Mouse (Mus musculus) MEL-GATA-1-ER (cell line): ENCODE data around the gene Crat.

Source experiments
- DNase-seq: peaks from one replicate; pipeline ENCODE4 v3.0.0-alpha.2; 2012; ENCODE audit warnings: low read depth; ENCODE audit errors: extremely low read depth

Gene Crat

DNA sequence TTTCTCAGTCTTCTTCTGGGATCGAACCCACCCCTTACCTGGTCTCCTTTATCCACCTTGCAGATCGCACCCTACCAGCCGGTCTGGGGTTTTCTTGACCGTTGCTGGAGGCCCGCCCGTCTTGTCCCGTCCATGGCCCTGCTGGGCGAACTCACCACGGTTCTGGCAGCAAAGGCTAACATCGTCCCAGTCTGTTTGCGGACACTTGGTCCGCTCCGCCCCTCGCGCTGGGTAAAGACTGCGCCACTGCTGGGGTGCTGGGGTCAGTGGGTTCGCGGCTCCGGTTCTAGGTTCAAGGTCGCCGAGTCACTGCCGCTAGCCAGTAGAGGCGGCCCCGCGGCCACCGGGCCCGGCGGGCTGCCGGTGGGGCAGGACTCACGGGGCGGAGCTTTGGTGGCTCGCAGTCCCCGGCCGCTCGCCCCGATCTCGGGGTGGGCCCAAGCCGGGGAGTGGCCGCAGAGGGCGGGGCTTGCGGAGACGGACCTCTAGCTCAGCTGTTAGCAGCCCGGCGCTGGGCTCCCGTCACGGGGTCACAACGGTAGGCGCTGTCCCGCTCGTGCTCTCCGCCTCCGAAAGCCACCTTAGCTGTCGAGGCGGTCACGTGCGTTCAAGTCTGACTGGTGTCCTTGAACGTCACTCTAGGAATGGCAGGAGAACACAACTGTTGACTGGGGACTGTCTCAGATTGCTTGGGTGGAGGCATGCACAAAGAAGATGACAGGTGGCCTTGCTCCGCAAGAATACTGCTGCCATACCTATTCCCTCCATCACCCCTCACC is at the start of gene Crat:
Crat (minus strand) TSS at position 657 of the 779 bp plus-strand sequence.
- peak; percentile 70 for DNase-seq

DNA sequence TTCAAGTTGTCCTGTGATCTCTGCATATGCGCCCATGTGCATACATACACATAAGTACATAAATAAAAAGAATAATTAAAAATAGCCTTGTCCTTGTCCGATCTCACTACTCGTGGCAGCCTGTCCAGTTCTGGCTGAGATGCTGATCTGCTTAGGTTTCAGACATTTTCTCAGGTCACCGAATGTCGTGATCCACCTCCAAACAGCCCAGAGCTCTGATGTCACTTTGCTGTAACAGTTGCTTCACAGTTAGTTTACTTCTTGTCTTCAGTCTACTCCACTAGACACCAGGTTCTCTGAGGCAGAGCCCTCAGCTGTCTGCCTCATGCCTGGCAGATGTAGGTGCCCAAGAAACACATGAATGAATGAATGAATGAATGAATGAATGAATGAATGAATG is 48.8 kb upstream of the Crat start:
- no peak for DNase-seq

DNA sequence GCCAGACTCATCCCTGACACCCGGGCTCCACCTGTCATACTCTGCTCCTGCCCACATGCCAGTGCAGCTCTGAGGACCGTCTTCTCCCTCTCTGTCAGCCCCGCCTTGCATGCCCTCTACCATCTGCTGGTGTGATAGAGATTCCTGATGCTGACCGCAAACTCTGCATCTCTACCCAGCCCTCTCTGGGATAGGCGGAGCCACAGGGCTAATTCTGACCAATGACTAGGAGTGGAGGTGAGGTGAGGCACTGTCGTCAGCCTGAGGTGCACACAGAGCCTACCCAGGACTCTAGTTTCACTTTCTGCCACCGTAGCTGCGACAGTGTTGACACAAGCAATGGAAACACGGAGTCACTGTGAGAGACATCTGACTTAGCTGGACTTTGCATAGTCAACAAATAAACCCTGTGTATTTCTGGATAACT is 48.3 kb upstream of the Crat start:
- DNase-seq: peak; percentile 93

GRCm38 (mm10) chr2:30463341-30463761 is 47.7 kb upstream of the Crat start:
- DNase-seq: no peak

GRCm38 (mm10) chr2:30459241-30459640 is 43.6 kb upstream of the Crat start:
- no peak for DNase-seq

GRCm38 (mm10) chr2:30458349-30458748 is 42.7 kb upstream of the Crat start:
- DNase-seq: no peak

DNA sequence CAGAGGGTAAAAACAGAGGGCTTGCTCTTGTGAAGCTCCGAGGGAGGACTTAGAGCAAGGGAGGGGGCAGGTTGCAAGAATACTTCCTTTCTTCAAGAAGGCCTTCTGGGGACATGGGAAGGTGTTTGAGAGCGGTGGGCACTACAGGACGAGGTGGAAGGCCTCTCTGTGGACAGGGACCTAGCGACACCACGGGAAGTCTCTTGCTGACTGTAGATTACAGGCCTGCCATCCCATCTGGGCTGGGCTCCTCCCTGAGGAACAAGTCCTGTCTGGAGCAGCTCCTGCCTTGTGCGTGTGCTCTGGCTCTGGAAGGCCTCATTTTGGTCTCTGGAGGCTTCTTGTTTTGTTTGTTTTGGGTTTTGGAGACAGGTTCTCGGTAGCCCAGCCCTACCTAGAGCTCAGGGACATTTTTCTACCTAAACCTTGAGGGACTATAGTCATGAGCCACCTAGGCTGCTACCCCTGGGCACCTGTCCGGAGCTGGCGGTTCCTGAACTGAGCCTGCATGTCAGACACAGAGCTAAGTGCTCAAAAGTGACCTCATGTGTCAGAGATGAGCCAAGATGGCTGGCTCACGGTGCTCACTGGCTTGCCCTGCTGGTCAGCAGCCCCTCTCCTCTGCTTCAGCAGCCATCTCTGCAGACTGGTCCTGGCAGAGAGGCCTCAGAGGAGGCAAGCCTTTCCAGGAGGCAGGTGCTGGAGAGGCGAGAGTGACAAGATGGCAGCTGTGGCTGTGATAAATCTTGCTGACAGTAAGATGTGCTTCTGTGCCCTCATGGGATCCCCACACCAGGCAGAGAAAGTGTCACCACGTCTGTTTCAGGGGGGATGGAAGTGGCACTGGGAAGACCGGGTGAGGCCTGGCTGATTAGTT is 40.7 kb upstream of the Crat start:
- no peak for DNase-seq

- no peak for DNase-seq
Observed at GRCm38 (mm10) chr2:30454587-30454986, 39.0 kb upstream of the Crat start.

- no peak for DNase-seq
Observed at GRCm38 (mm10) chr2:30453570-30453969, 38.0 kb upstream of the Crat start.

DNA sequence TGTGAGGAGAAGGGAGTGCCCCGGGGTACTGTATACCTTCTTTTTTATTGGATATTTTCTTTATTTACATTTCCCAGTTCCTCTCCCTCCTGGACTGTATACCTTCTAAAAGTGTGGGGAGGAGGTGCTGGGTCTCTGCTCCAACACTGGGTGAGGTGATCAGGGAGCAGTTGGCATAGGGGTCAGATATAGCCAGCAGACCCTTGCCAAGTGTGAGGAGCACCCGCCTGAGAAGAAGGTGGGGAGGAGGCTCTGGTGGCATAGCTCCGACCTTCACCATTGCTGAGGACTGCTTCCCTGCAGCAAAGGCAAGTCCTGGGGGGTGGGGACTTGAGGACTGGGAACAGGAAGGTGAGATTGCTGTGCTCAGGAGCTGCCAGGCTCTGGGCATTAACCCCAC is 35.9 kb upstream of the Crat start:
- DNase-seq: no peak

DNA sequence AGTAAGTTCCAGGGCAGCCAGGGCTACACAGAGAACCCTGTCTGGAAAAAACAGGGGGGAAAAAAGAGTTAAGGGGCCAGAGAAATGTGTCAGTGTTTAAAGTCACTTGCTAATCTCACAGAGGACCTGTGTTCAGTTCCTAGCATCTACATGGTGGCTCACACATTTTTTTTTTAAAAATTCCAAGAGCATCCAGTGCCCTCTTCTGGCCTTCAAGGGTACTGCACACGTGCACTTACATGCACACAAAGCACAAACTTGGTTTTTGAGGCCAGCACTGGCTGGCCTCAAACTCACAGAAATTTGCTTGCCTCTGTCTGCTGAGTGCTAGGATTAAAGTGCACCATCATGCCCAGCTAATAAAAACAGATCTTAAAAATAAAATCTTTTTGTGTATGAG is 34.9 kb upstream of the Crat start:
- DNase-seq: no peak

DNA sequence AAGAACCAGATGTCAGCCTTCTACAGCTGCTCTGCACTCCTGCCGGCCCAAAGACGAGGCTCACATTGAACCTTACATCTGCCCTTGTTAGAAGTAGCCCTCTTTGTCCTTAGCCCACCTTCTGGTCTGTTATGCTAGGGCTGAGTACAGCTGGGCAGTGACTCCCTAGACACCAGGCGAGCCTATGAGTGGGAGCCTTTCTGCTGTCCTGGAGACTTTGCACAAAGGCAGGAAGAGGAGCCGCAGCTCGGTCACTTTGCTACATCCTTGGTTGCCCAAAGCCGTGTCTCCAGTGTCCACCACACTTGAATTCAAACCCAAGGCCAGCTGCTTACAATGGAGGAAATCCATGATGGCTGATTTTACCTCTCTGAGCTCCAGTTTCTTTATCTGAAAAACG is 32.8 kb upstream of the Crat start:
- DNase-seq: no peak

DNA sequence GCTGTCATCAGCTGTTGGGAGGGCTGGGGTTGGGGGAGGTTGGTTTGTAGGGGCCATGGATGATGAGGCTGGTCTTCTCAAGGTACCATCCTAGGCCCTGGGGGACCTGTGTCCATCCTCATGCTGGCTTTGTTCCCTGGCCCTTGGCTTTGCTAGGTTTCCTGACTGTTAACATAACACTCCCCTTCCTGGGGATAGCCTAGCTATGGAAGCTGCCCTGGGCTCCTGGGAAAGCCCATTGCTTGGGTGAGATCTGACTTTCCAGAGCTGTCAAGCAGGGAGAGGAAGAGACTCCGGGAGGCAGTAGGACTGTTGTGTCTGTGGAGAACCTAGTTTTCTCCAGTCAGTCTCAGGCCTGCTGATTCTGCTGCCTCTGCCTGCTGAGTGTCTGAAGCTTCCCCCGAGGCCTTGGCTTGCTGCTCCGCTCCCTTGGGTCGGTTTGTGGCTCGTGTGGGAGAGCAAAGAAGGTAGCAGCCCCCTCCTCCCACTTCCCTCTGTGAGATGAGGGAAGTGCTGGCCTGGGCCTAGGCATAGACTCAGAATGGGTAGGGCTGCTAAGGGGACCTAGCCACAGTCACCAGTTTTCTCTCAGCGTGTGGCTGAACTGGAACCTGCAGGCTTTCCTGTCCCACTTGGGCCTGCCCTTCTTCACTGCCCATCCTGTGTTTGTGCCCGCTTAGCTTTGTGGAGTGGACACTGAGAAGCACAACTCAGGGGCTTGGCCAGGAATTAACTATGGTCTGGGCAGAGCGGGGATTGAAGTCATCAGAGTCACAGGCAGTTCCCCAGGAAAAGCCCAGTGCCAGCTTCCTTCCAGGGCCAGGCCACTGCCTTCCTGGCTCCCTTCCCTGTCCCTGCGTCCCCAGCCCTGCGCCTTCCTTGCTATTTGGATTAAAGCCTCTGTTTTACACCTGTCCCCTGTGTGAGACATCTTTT is 31.5 kb upstream of the Crat start:
- DNase-seq: no peak

- no peak for DNase-seq
Observed at GRCm38 (mm10) chr2:30445312-30445711, 29.7 kb upstream of the Crat start.

DNA sequence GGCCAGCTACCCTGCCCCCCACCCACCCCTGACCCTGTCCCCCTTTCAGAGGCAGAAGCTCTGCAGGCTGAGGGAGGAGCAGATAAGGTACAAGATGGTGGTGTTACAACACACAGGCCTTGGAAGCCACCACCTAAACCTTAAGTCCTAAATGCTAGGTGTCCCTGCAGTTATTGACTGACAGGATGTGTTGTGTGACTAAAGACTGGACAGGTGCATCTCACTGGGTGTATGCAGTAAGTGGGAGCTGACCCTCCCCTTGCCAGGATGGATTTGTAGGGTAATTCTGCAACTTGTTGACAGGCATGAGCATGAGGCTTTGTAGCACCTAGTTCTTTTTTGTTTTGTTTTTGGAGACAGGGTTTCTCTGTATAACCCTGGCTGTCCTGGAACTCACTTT is 28.8 kb upstream of the Crat start:
- DNase-seq: no peak

DNA sequence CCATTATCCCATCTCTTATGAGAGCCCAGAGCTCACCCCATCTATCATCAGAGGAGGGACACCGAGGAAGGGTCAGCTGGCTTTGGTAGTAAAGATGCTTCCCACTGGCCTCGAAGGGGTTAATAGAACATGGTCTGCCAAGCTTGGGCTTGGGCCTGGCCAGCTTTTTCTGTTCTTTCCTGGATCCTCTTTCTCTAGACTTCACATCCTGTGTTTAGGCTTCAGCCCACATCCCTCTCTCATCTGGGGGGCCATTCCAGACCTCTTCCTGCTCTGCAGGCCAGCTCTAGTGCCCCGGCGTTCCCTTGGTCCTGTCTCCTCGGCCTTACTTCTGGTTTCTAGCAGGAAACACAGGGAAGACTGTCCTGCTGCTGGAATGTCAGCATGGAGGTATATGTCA is 28.4 kb upstream of the Crat start:
- DNase-seq: no peak

DNA sequence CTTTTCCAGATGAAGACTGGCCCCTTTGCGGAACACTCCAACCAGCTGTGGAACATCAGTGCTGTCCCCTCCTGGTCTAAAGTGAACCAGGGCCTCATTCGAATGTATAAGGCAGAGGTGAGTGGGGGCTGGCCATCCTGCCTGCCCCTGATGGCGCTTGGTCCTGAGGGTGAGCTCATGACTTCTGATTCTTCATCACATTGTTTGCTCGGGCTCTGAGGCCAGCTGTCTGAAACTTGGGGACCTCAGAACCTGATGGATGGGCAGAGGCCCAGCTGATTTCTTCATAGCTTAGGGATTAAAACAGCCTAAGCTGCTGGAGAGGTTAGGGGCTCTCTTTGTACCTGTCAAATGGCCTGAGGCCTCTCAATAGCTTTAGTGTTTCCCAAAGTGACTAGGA is 27.7 kb upstream of the Crat start:
- no peak for DNase-seq

GRCm38 (mm10) chr2:30442498-30442890 is 26.9 kb upstream of the Crat start:
- DNase-seq: no peak

- no peak for DNase-seq
Observed at GRCm38 (mm10) chr2:30441518-30442497, 26.2 kb upstream of the Crat start.
